Mouse (Mus musculus) cerebellum, adult 2 months (tissue): ENCODE measurements around the gene 4931422A03Rik.

Experiments used
- CTCF ChIP-seq: fragments of 200-500 bp; IDR thresholded peaks from 2 replicates; pipeline ENCODE4 v1.5.1; 2011; ENCODE audit warnings: low read depth, mild to moderate bottlenecking, control low read depth, low read length, moderate library complexity, borderline replicate concordance; ENCODE audit not compliant: insufficient read depth
- POLR2A ChIP-seq: fragments of 200-500 bp; IDR thresholded peaks from 2 replicates; pipeline ENCODE4 v1.6.1; 2011; ENCODE audit warnings: low read length, control low read depth, borderline replicate concordance; ENCODE audit not compliant: insufficient read depth

DNA sequence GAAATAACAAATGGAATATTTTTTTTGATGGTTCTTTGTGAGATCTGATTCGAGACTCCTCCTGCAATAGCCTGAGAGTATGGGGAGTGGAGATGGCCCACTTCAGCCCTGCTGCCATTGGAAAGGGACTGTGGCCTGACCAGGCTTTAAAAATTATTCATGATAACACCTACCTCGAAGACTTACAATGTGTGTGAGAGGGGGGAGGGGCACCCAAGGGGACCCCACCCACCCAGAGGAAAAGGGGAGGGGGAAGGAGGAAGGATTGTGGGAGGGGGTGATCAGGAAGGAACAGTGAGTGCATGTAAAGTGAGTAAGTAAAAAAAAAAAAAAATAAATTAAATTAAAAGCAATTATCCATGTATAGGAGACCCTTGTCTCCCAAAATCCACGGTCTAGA is 69.5 kb downstream of the 4931422A03Rik start:
- TF ChIP-seq CTCF: no peak
- no peak for TF ChIP-seq POLR2A
